Mouse (Mus musculus) right cerebral cortex, postnatal 36 days (tissue): ENCODE data around the gene Ston2.

Experiments used
- DNase-seq, 2 experiments: peaks; one replicate each; pipeline ENCODE4 v3.0.0; 2022; ENCODE audit warnings: low spot score in 2 of 2, mixed read lengths in 1 of 2

Ston2 gene

DNA sequence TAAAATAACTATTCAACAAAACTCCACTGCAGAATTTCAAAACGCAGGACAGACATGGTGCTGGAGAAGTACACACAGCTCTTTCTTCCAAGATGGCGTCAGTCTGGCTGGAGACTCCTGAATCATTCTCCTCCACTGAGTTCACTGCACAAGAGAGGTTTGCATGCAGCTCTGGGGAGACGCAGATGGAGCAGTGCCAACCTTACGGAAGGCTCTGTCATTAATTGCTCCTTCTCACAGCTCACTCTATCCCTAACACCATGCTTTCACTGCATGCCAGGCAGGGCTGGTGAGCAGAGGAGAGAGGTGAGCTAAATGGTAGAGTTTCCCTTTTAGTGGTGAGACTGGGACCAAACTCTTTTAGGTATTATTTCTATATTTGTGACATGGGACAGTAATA lies 80.4 kb downstream of the Ston2 start:
- no peak for DNase-seq

DNA sequence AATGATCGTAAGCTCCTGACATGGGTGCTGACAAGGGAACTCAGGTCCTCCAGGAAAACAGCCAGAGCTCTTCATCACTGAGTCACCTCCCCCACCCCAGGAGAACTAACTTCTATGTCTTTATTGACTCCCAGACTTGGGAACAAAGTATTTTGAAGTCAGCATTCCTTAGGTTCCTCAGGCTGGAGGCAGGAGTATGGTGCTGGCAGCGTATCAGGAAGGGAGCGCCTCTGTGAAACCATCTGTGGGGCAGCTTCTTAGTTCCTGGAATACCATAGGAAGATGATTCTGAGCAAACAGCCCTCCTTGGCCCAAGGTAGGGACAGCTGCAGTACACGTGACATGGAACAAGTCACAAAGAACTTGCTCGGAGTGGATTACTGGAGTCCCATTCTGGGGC lies 84.7 kb downstream of the Ston2 start:
- DNase-seq: no peak

DNA sequence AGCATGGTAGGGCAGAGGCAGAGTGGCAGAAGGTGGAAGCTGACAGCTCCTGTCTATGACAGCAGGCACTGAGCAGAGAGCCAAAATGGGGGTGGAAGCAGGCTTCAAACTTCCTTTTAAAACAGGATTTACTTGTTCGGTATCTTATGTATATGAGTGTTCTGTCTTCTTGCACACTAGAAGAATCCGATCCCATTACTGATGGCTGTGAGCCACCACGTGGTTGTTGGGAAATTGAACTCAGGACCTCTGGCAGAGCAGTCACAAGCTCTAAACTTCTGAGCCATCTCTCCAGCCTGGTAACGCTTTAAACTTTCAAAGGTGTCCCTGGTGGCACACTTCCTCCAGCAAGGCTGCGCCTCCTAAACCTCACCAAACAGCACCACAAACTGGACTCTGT lies 85.4 kb downstream of the Ston2 start:
- DNase-seq: no peak

DNA sequence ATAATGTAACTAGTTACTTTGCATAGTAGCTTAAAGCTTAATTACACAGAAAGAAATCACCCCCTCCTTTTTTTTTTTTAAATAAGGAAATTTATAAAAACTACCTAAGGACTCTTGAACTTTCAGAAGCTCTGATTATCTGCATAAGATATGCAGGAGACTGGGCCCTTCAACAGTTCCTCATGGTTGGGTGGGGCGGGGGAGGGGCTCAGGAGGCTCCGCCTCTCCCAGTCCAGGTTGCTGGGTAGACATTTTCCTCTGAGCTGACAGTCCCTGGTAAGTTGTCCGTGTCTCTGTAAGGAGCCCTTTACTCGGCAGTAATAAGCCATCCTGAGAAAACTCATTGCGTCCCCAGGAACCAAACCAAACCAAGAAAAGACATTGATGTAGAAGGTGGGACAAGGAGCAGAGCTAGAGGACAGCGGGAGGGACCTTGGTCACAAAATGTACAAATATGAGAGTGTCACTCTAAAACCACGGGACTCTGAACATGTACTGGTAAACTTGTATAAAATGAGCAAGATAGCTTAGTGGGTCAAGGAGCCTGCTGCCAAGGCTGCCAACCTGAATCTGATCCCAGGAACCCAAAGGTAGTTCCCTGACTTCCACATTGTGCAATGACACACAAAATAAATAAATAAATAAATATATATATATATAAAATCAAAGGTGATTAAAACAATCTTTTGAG lies 88.6 kb downstream of the Ston2 start:
- no peak for DNase-seq

DNA sequence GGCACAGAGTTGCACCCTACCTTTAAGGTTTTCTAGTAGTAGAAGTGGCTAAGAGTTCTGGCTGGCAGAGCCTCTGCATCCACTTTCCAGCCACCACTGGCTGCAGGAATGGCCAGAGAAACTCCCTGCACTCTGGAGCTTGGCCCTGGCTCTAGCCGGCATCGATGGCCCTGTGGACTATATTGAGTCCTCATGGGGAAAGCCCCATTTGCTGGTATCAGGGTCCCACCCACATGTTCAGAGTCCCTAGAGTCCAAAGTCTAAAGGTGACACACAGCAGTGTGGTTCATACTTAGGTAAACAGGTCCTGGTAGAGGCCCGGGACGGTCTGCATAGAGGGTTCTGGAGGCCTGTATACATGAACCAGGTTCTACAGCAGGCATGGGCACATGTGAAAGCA lies 92.0 kb downstream of the Ston2 start:
- DNase-seq: no peak

DNA sequence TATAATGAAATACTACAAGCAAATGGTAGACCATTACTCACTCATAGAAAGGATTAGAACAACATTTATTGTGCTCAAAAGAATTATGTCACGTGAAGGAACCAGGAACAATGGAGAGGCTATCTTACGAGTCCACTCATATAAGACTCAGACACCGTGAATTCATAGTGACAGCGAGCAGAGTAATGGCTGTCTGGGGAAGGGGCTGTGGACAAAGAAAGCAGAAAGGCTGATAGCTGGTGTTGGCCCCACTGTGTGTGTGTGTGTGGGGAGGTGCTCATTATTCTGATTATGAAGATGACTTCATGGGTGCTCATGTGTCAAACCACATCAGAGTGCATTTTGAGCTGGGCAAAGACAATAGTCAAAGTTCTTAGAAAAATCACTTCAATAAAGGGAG lies 92.4 kb downstream of the Ston2 start:
- no peak for DNase-seq

DNA sequence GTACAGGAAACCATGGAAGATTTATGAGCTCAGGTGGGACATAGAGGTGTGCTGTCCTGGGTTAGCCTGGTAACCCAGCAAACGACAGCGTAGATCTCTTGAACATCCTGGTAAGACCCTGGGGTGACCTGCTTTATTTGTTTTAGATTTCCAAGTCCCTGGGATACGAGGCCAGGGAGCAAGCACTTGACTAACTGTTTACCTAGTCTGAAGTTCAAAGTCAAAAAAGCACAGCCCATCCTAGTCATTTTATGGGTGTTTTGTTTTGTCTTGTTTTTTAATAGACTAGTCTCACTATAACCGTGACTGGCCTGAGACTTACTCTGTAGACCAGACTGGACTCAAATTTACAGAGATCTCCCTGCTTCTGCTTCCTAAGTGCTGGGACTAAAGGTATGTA lies 93.4 kb downstream of the Ston2 start:
- DNase-seq: no peak

DNA sequence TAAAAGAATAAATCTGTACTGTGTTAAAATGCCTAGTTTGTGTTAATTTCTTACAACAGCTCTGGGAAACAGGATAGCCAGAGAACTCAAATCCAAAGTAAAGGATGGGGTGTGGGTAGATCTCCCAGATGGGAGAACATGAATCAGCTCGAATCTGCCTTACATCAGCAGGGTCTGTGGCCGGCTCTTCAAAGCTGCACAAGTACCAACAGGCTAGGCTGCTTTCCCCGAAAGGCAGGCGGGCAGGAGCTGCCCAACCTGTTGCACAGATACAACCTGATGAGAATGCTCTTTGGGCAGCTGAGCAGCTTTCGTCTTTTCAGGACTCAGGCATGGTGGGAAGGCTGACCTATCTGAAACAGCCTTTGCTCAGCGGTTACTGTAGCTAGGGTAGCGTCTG lies 94.6 kb downstream of the Ston2 start:
- no peak for DNase-seq

DNA sequence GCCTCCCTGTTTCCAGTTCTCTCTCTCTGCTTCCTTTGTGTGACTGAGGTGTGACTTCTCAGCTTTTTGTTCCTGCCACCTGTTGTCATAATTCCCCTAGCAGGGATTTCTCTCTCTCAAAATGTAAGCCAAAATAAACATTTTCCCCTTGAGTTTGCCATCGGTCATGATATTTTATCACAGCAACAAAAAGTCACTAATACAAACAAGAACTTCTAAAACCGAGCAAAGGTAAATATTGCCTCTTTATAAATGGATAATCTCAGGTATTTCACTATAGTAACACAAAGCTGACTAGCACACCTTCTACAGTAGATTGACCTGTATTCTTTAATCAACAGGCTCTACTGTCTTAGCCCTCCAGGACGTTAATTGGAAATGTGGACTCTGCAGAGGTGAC lies 95.2 kb downstream of the Ston2 start:
- no peak for DNase-seq

DNA sequence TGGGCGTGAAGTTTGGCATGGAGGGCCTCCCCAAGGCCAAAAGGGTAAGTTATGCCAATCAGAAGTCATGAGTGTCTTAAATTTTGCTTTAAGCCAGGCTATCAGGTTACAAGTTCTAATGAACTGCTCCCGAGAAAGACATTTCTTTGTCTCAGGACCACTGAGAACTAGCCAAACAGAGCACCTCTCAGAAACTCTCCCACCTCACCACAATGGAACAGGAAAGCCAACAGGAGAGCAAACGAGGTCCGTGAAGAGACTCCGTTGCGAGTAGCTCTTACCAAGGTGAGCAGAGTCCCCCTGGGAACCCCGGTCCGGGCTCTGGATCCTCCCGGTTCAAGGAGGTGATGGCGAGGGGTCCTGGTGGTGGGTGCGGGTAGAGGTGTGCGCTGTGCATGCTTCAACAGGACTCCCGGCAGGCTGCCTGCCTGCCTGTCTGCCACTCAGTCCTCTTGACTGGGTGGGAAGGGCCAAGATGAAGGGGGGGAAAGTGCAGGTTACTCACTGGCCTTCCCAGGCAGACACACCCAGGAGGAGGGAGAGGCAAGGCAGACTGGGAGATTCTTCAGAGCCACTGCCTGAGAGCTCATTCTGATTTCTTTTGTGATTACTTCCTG lies 102.4 kb downstream of the Ston2 start:
- DNase-seq: no peak

DNA sequence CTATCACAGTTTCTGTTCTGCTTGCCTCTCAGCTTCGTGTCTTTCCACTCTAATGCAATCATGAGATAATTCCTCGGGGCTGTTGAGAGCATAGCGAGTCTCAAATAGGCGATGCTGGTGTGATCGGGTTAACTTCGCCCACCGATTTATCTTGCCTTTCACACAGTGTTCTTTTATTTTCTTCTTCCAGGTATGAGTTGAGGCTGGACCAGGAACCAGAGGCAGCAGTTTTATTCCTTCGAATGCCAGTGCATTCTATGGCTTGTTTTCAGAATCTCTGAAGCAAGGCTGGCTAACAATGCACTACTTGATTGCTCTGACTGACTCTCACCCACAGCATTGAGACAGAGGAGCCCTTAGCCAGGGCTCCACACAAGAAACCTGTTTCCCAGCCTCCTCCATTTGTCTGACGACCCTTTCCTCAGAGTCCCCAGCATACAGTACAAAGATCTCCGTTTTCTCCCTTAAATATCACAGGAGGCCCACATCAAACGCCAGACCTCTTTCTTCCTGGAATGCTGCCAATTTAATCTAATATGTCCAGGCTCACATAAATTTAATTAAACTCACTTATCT lies 103.3 kb downstream of the Ston2 start:
- DNase-seq: no peak

DNA sequence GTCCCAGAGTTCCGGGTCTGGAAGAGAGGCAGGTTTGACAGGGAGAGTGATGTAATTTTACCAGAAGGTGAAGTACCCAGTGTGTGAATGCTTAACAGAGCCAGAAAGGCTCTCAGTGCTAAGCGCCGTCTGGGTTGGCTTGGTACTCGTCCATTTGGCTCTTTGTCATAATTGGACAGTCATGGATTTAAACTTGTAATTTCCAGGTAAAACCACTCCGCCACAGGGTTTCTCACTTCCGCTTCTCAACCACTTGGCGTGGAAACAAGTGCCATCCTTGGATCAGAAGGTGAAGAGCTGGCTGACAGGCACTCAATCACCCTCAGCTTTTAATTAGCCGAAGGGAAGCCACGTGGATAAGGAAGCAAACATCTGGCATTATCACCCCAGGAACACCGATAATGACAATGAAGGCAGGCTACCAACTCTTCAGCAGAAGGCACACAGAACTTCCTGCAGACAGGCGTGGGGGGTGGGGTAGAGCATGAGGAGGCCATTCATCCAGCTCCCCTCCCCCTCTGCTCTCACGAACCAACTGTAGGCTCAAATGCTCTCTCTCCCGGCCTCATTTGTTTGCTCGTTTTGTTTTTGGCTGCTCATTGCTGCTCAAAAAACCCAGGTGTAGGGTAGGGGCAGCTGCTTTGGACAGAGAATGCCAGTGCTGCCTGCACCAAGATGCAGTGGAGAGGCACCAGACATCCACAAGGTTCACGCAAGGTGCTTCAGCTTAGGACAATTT lies 103.9 kb downstream of the Ston2 start:
- DNase-seq: no peak

DNA sequence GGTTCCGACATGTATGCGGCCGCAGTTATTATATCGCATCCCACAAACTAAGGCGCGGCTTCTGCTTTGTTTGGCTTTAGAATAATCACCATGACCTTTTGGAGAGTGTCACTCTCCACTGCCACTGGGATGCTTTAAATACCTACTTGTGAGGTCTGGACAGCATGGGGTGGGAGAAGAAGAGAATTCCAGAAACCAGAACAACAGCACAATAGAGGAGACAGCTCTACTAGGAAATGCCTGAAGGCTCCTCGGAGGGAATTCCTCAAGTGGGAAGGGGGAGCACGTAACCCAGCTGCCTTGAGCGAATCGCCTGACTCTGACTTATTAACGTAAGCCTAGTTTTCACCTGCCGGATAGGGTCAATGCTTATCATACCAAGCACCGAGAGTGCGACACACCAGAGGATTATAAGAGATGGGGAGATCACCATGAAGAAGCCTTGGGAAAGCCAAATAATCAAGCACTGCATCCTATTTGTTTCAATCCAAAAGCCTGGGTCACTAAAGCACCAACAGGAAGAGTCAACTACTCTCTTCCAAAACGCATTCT lies 104.6 kb downstream of the Ston2 start:
- DNase-seq: no peak

DNA sequence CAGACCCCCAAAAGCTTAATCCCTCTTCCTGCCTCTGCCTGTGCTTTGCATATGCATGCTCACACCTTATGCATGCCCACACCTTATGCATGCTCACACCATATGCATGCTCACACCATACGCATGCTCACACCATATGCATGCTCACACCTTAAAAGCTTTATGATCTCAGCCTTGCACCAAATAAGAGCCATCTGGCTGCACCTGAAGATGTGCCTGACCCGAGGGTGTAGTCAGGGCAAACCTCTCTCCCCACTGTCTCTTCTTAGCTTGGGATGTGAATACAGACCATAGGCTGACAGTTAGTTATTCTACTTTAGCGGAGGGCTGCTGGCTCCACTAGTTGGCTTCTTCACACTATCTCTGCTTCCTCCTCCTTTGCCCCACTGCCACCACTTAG lies 105.1 kb downstream of the Ston2 start:
- DNase-seq: no peak

DNA sequence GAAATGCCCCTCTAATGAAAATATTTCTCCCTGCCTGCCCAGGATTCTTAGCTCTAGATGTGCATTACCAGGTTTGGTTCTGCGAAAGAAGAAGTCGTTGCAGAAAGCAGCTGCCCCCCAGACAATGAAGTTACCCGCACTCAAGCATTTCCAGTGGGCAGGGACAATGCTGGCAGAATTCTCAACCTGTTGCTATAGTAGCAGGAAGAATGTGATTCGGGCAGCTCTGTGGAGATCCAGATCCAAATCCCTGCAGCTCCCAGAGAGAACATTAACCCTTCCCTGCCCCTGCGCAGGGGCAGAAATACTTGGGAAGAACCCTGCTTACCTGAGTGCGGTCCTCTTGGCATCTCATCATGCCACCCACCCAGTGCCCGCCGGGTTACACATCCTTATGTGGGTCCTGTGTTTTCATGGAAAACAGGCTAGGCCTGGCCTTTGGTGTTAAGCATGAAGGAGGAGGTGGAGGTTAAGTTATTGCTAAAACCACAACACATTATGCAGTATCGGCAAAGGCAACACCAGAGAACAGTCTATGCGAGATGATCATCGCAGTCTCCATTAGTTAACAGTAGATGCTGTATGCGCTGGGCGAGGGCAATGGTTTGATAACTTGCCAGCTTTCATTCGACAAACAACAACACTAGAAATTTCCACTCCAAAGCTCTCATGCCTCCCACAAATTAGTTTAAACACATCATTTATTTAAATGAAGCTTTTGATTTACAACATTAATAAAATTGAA lies 108.7 kb downstream of the Ston2 start:
- peak in 1 of 2 experiments; percentile 12 for DNase-seq

DNA sequence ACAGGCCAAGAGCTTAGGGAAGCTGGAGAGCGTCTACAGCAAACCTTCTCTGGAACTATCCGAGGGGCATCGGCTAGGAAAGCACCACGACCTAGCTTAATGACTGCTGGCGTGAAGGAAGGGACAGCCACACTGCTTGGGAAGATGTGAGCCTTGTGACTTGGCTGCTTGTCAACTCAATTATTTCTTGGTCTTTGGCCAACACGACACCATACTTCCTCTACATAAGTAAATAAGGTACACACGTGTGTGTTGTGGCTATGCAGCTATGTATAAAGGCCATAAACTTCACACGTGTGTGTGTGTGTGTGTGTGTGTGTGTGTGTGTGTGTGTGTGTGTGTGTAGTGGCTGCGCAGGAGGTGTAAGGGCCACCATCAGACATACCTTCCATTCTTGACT lies 112.2 kb downstream of the Ston2 start:
- DNase-seq: no peak

DNA sequence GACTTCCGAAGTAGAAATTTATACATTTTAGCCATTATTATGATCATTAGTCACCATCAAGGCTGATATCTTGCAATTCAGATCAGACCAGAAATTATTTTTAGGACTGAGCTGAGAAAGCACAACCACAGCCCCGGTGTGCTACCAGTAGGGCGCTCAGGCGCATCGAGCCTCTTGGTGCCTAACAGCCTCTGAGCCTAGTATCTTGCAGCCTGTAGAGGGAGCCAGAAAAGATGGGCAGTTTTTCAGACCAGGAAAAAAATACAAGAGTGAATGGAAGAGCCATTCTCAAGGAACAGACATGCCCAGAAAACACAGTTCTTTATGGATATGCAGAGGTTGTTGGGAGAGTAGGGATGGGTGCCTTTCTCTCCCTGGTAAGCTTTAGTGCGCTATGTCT lies 115.0 kb downstream of the Ston2 start:
- DNase-seq: no peak

DNA sequence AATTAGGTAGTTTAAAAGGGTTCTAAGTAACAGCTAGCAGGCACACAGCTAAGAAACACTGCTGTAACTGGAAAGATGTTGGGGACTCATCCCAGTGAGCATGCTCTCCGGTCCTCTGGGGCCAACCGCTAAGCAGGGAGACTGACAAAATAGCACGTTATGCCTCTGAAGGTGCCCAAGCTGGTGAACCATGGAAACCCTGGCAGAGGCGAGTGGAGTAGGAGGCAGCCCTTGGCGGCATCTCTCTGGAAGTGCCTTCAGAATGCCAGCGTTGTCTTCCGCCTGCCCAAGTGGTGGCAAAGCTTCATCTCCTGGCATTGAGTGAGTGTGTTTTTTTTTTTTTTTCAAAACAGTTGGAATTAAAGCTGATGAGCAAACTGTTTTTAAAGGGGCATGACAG lies 115.7 kb downstream of the Ston2 start:
- DNase-seq: peak; percentile 15 to 21

DNA sequence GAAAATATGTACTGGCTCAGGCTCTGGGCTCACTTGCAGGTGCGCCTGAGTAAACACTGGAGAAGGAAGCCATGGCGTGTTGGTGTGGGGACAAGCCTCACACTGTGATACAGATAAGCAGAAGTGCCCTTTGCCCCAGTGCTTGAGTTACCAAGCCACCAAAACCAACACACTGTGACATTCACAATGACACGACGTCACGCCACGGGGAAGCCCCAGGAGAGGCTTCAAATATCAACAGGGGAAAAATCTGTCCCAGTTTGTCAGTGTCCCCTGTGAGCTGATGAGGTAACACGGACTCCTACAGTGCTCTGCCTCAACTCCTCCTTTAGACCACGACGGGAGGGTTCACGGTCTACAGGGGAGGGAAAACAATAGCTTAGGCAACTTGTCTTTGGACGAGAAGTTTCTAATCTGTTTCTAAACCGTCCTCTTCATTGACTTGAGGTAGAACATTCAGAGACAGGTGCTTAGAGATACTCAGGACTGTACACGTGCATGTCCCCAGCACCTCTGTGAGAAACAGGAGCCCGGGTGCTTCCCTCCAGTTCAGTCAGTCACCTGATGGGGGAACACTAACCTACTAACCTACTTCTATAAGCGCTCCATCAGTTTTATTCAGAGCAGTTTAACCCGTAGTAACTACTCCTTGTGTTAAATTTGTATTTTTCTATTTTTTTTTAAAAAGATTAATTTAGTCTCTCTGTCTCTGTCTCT lies 119.5 kb downstream of the Ston2 start:
- DNase-seq: no peak

DNA sequence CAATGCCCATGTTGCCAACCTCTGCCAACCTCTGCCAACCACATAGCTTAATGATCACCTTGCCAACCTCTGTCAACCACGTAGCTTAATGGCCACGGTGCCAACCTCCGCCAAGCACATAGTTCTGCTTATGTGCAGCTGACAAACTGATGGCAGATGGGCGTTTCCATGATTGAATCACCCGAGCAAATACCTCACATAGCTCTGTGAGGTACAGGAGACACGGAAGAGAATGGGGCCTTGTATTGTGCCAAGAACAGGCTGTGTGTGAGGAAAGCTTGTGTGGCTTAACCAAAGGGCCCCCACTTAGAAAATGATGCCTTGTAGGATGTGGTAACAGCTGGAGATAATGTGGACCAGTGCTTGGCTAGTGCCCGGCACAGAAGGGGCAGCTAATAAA lies 120.4 kb downstream of the Ston2 start:
- DNase-seq: no peak

DNA sequence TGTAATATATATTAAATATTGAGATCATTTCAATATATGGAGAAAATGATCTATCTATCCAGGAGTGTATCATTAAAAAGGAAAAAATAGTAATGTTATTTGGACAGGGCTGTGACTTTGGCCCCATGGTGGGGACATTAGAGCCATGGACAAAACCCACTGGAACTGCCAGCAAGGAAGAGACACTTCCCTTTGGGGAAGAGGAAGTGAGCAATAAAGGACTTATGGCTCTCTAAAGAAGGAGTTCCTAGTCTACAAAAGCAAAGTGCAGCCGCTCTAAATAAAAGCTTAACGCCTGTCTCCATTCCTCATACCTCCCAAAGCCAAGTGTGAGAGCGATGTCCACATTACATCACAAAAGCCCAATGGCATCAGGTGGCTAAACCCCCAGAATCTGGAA lies 121.6 kb downstream of the Ston2 start:
- DNase-seq: no peak
